ENCODE assay signal across 27 mouse cellular contexts in the genomic region with DNA sequence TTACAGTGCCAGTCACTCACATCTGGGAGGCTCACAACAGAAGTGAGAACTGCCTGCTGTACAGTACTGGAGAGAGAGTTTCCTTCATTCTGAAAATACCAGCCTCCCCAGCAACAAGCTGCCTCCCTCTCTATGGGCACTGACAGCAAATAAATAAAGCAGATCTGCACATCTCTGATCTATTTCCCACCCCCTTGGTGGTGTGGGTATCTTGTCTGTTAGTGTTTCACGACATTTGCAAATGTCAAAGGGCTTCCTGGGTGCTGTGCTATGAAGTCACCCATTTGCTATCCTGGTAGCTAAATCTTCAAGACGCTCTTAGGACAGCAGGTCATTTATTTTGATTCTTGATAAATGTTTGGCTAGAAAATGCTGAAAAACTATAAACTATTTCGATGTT. TPM values are rescaled to one million over a fixed set of nuclear protein-coding genes. Genes with fewer than 3 reads are reported as not detected.
DNase-seq lines count a peak whose midpoint lies in the region; ATAC-seq and TF ChIP-seq lines count a peak whose summit lies in the region.
"Had no signal": no experiment of that assay in that cellular context is flagged by ENCODE, and none has a peak within 500 bp of the region (broad histone marks: within the 10 kb centered on the region; RNA-seq: fewer than 3 reads in every experiment).

No protein-coding gene starts in this region.

- H3K4me1 ChIP-seq in testis, adult 2 months (ENCODE audit: control insufficient read depth, insufficient read depth, low read length), result 0 out of 2 replicates have a peak, but pooled peaks cover 2% of the 10 kb centered on the region
- H3K4me1 ChIP-seq in kidney, embryonic 15.5 days, result peaks cover 18% of the 10 kb centered on the region

- peak overlapping the region; percentile 45; the same call in 1 of the 2 replicates for H3K4me3 ChIP-seq in testis, adult 2 months (ENCODE audit: control insufficient read depth, low read depth, low read length)
- H3K4me3 ChIP-seq in kidney, embryonic 15.5 days (replicated peaks), result no peak overlapping the region
- H3K4me3 ChIP-seq: embryonic facial prominence, embryonic 15.5 days; erythroblast, embryonic 14.5 days; forebrain, embryonic 10.5 days; heart, embryonic 10.5 days; hindbrain, embryonic 10.5 days had no signal

- no peaks in the 10 kb centered on the region for H3K27me3 ChIP-seq in testis, adult 2 months (ENCODE audit: control insufficient read depth, insufficient read depth, low read length)
- no peaks in the 10 kb centered on the region for H3K27me3 ChIP-seq in kidney, embryonic 15.5 days
- H3K27me3 ChIP-seq: embryonic facial prominence, embryonic 15.5 days; Patski had no signal

- WGBS in kidney, embryonic 15.5 days, result 76% methylated on average over 3 of the region's 3 CpGs

- H3K4me2 ChIP-seq in kidney, embryonic 15.5 days, result no peak overlapping the region
- H3K4me2 ChIP-seq: embryonic facial prominence, embryonic 15.5 days; hindbrain, embryonic 14.5 days had no signal

- no peaks in the 10 kb centered on the region for H3K36me3 ChIP-seq in testis, adult 2 months (ENCODE audit: control insufficient read depth, insufficient read depth, low read length)
- H3K36me3 ChIP-seq in kidney, embryonic 15.5 days, result no peaks in the 10 kb centered on the region
- H3K36me3 ChIP-seq: embryonic facial prominence, embryonic 15.5 days; forebrain, embryonic 10.5 days; heart, embryonic 10.5 days; hindbrain, embryonic 10.5 days had no signal

- TF ChIP-seq POLR2A in testis, adult 2 months (IDR thresholded peaks at IDR 0.05; ENCODE audit: control insufficient read depth, low read depth, low read length), result no peak

- no peak overlapping the region for H3K9ac ChIP-seq in kidney, embryonic 15.5 days
- H3K9ac ChIP-seq: embryonic facial prominence, embryonic 15.5 days; hindbrain, embryonic 14.5 days had no signal

- TF ChIP-seq CTCF in testis, adult 2 months (IDR thresholded peaks at IDR 0.05; ENCODE audit: control insufficient read depth, insufficient read depth, insufficient replicate concordance, low read depth, low read length), result no peak

- H3K27ac ChIP-seq in testis, adult 2 months (ENCODE audit: control insufficient read depth, insufficient read depth, low read depth, low read length), result no peak overlapping the region
- H3K27ac ChIP-seq in kidney, embryonic 15.5 days, result no peak overlapping the region
- H3K27ac ChIP-seq: embryonic facial prominence, embryonic 15.5 days; forebrain, embryonic 10.5 days; heart, embryonic 10.5 days; hindbrain, embryonic 10.5 days; hindbrain, embryonic 14.5 days had no signal

- no peak for DNase-seq in testis, postnatal 14 days (ENCODE audit: low spot score)
- DNase-seq in A20 (ENCODE audit: low read depth, low spot score), result peak; percentile 28
- peak; percentile 71 for DNase-seq in CD4-positive, CD25-positive, alpha-beta regulatory T cell, adult 2 months (ENCODE audit: low read depth, low spot score)
- DNase-seq in induced T-regulatory cell, adult 2 months (ENCODE audit: low read depth), result peak; percentile 61
- no peak for DNase-seq in left cerebral cortex, adult 11 months (ENCODE audit: low spot score)
- DNase-seq in left cerebral cortex, postnatal 4 days, result no peak
- DNase-seq: adrenal gland, adult 8-10 months; adrenal gland, postnatal 36 days; cerebellum, adult 2 months; cerebellum, postnatal 10 days; gastrocnemius, postnatal 36 days; heart, adult 18-20 months; heart, postnatal 10 days had no signal

- intact Hi-C loops in left cerebral cortex, postnatal 4 days (cut with DNase I), result no loop called here

- ATAC-seq in kidney, embryonic 15.5 days (replicated peaks; ENCODE audit: low FRiP score), result no peak
- ATAC-seq: forebrain, embryonic 14.5 days; Patski had no signal

- no peaks in the 10 kb centered on the region for H3K9me3 ChIP-seq in kidney, embryonic 15.5 days (replicated peaks)
- H3K9me3 ChIP-seq: embryonic facial prominence, embryonic 15.5 days; forebrain, embryonic 10.5 days; heart, embryonic 10.5 days; hindbrain, embryonic 10.5 days had no signal

RNA-seq across cellular contexts. Expression of gene Bcl6, which starts 8.6 kb away (rescaled TPM):
- 2.2 and 2.4 TPM in 2 replicates for polyA plus RNA-seq in testis, adult 2 months (2012; rRNA removed)
- 10 to 100 TPM; 21.0 to 22.4 TPM for total RNA-seq in left cerebral cortex, postnatal 4 days (2021)
- polyA plus RNA-seq in kidney, embryonic 15.5 days (2015; fragmentation: Nextera tagmentation; extraction: Ambion mirVana), result 0.87 and 0.94 TPM in 2 replicates

RNA-seq across cellular contexts. Expression of gene Gm37419, which starts 8.9 kb away (rescaled TPM):
- not detected in 2 replicates for polyA plus RNA-seq in testis, adult 2 months (2012; rRNA removed)
- not detected for total RNA-seq in left cerebral cortex, postnatal 4 days (2021)
- not detected in 2 replicates for polyA plus RNA-seq in kidney, embryonic 15.5 days (2015; fragmentation: Nextera tagmentation; extraction: Ambion mirVana)
- total RNA-seq: adrenal gland, adult 8-10 months; adrenal gland, postnatal 36 days; CH12.LX; gastrocnemius, adult 8-10 months; gastrocnemius, postnatal 36 days; heart, adult 18-20 months; heart, postnatal 10 days had no signal
- polyA plus RNA-seq: cerebellum, adult 2 months; embryonic facial prominence, embryonic 11.5 days; embryonic facial prominence, embryonic 15.5 days; erythroblast, embryonic 14.5 days; forebrain, embryonic 10.5 days; forebrain, embryonic 14.5 days; heart, embryonic 10.5 days; heart, embryonic 14.5 days; hindbrain, embryonic 10.5 days; hindbrain, embryonic 14.5 days had no signal

Comparison
In these comparisons a context has a peak if more than half of its experiments do, and no peak if none do; other contexts are left out.
1. DNase-seq: peak in A20 (single experiment), CD4-positive, CD25-positive, alpha-beta regulatory T cell, adult 2 months (single experiment) and induced T-regulatory cell, adult 2 months (single experiment); none in testis, postnatal 14 days (single experiment), left cerebral cortex, adult 11 months (single experiment) and left cerebral cortex, postnatal 4 days (single experiment).